Mouse (Mus musculus) large intestine, adult 2 months (tissue): ENCODE results near the gene Slc5a4a. TPM values are rescaled to one million over a fixed set of nuclear protein-coding genes. Genes with fewer than 3 reads are reported as not detected.

Source experiments
- DNase-seq: peaks from one replicate; pipeline ENCODE4 v3.0.0-alpha.2; 2012; ENCODE audit warnings: low read depth, low spot score
- WGBS: fragments of 180-500 bp; shearing (Covaris S2); methylation state at CpG from one replicate; pipeline ENCODE4 v1.1.7; 2018; 5-methylcytosine and 5-hydroxymethylcytosine counted together
- polyA plus RNA-seq: library from polyadenylated mRNA; depleted of rRNA; stranded (reverse); fragments of >200 nt; gene quantifications from 2 replicates; pipeline ENCODE4 v1.2.3, GENCODE M21; 2012; rRNA removed

Gene Slc5a4a
- 4.3 and 38.0 TPM in 2 replicates for polyA plus RNA-seq

DNA sequence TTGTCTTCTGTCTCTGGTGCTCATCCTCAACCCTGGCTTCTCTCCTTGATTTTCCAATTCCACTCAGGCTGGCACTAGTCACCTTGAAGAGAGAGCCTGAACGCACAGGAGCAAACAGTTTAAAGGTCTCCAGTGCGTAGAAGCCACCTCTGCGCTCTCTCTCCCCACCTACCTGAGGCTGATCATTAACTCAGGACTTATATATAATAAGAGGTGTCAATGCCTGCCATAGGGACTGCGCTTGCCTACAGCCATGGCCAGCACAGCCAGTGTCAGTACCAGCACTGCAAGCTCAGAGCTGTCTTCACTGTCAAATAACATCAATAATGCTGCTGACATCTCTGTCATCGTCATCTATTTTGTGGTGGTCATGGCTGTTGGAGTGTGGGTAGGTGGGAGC lies at the start of gene Slc5a4a:
Slc5a4a (plus strand) TSS at position 174 of the 400 bp plus-strand sequence.
- no peak for DNase-seq
- 48% methylated on average over 5 of the region's 5 CpGs for WGBS

DNA sequence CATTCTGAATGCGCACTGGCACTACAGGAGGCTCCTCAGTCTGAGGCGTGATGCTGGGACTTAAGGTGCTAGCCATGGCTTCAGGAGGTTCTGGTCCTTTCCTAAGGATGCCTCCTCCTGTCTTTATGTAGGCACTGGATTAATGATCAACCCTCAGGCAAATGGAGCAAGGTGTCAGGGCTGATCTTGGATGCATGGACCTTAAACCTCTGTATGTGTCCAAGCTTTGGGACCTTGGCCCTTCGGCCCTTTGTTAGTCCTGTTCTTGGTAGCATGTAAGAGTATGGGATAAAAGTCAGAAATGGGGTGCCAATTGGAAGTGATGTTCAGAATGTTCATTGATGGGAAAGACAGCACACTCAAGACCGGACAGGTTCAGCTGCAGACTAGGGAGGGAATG lies 36.4 kb upstream of the Slc5a4a start, which contains the start of gene Slc5a4b:
Slc5a4b (minus strand) TSS at position 101 of the 400 bp plus-strand sequence.
- no peak for DNase-seq
- WGBS = 84% methylated on average over 4 of the region's 4 CpGs

DNA sequence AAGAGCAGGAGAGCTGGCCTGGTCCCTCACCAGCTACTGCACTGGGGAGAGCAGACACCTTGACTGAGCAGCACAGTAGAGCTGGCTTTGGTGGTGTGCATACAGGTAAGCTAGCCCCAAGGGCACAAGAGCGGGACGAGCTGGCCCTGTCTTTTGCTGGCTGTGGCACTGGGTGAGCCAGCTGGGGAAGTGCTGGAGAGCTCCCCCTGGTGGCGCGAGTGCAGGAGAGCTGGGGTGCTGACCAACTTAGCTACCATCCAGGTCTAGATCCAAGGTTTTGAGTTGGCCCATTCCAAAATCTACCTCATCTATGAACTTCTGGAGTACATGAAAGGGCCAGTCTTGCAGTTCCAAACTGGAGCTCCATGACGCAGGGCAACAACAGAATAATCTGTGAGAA lies 29.3 kb upstream of the Slc5a4a start:
- DNase-seq = peak; percentile 48
- 25% methylated on average over 5 of the region's 5 CpGs for WGBS

DNA sequence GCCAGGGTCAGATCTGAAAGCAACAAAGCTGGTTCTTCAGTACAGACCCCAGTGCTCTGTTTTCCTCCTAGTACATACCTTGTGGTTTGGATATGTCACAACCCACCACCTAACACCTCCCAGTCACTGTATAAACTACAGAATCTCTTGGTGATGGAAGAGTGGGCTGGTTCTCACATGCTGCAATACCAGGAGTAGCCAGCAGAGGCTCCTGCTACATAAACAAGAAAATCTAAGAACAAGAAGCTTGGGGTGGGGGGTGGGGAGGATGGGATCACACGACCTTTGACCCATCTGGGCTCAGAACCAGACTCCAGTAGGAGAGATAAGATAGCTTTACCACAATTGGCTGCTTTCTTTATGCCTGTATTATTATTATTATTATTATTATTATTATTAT lies 28.5 kb upstream of the Slc5a4a start:
- 0% methylated on average over 1 of the region's 1 CpGs for WGBS
- no peak for DNase-seq

DNA sequence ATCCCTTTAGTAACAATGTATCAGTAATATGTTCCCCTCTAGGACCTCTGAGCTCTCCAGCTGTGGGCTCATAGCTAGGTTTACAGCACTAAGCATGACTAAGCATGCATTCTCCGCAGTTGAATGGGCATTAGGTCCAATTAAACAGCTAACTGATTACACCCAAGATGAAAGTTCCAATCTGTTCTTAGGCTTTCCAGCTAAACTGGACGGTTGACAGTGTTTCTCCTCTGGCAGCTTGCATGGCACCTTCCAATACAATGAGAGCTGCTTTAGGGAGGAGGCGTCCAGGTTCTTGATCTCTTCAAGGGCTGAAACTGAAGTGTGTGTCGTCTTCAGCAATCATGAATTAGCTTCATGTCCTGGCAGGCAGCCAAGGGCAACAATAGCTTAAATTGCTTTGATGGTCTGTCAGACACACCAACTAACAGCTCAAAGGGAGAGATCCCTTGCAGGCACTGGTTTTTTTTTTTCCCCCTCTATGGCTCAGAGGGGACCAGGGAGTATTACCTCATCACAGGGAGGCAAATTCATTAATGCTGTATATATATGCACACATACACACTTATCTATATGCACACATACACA lies 27.0 kb upstream of the Slc5a4a start:
- WGBS = 21% methylated on average over 4 of the region's 4 CpGs
- DNase-seq = no peak

DNA sequence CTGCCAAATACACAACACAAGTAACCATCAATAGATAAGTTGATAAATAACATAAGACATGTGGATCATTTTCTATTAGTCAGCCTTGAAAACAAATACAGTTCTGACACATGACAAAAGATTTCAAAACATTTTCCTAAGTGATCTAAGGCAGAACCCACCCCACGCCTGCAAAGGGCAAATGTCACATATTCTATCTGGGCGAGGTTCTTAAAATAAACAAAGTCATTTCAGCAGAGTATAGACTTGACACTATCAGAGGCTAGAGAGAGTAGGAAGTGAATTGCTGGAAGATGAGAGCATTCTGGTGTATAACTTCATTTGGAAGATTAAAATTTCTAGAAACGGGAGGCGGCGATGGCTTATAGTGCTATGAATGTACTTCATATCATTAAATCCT lies 25.8 kb upstream of the Slc5a4a start:
- WGBS = 35% methylated on average over 5 of the region's 5 CpGs
- DNase-seq = no peak

DNA sequence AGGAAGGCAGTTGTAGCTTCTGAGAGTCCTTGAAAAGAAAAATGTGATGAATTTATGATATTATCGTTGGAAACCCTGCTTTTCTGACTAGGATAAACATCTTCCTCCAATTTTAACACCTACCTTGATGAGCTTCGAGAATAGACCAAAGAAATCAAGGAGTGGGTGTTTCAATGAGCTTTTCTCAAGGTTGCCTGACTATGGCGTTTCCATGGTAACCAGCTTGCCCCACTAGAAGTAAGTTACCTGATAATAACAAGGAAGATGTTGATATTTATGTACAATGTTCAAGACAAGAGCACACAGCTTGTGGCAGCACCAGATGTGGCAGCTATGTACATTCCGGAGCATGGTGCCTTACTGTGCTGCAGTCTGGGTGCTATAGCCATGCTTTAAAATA lies 14.7 kb upstream of the Slc5a4a start:
- WGBS = 51% methylated on average over 4 of the region's 4 CpGs
- no peak for DNase-seq

DNA sequence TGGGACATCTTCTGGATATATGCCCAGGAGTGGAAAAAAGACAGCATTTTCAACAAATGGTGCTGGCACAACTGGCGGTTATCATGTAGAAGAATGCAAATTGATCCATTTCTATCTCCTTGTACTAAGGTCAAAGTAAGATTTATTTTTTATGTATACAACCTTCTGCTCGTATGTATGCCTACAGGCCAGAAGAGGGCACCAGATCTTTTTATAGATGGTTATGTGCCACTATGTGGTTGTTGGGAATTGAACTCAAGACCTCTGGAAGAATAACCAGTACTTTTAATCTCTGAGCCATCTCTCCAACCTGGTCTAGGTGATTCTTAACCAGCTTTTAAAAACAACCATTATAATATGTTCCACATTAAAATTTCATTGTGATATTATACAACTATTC lies 10.9 kb upstream of the Slc5a4a start:
- DNase-seq = no peak
- 52% methylated on average over 2 of the region's 2 CpGs for WGBS

DNA sequence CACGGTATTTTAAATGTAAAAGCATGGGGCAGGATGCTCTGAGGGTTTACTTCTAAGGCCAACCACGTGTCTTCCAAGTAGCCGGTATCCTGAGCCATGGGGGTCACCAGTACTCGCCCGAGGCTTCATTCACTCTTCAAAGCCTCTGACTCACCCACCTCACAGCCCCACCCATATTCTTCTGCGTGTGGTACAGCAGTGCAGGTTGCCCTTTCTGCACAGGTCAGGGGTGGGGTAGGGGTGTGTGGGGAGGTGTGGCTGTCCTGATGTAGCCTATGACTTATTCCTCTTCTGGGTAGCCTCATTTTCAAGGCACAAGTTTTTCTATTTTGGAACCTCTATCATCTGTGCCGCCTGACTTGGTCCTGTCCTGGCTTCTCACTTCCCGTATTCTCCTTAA lies 405 bp upstream of the Slc5a4a start:
- no peak for DNase-seq
- WGBS = 29% methylated on average over 8 of the region's 8 CpGs

DNA sequence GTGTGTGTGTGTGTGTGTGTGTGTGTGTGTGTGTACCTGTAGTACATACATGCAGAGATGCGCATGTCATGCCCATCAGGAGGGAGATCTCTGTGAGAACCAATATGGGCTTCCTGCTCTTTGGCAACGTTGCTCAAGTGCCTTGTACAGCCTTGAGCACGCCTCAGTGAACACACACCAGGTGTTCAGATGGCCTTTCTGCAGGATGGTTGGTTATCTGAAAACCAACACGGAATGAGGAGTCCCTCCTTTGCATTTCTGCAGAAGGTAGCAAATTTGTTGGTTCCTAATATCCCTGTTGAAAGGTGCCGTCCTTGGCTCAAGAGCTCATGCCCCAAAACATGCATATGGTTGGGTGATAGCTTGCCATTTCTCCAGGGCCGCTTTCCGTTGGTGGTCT lies 8.7 kb downstream of the Slc5a4a start:
- WGBS = 77% methylated on average over 7 of the region's 7 CpGs
- DNase-seq = no peak

DNA sequence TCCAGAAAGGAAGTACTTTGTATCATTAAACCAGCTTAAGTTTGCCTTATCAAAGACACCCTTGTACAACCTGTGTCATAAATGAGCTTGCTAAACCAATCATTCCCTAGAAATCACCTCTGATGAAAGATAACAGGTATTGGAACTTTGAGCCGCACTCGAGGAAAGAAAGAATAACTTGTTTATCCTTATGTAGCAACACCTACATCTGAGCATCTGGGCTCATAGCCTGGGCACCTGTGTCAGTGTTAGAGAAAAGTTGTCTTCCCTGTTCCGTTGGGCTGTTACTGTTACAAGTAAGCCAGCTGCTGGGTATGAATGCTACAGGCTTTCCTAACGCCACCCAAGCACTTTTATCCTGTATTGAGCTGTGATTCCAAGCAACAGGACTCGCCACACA lies 10.3 kb downstream of the Slc5a4a start:
- no peak for DNase-seq
- 37% methylated on average over 5 of the region's 5 CpGs for WGBS

DNA sequence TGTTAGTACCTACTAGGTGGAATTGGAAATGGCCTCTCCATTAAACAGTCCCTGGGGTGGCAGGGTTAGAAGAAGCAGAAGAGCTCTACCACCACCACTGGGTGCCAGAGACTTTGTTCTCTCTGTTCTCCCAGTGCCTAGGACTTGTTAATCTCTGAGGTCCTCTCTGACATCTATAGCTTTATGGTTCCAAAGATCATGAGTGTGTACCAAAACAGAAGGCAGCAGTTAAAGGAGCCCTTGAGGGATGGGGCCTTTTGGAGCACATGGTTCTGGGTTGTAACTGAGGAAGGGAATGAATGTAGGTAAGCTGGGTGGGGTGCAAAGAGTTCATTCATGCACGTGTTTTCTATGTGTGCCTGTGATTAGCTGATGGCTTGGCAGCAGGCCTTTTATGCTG lies 10.8 kb downstream of the Slc5a4a start:
- DNase-seq = peak; percentile 27
- 19% methylated on average over 1 of the region's 1 CpGs for WGBS

DNA sequence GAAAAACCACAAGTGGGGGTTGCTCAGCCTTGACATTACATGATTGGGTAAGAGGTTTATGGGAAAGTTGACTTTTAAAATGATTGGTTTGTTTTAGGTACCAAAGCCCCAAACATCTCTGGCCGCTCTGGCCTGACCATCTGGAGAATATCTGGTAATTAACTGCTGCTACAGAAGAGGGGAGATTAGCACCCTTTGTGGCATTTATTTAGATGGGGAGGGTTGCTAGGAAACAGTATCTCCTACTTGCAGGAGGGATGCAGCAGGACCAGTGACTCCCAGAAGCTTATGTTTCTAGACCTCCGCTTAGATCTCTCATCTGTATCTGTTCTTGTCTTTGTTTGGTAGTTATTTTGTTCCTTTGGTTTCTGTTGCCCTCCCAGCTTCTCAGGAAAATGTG lies 27.6 kb downstream of the Slc5a4a start:
- WGBS = 65% methylated on average over 2 of the region's 2 CpGs
- no peak for DNase-seq

DNA sequence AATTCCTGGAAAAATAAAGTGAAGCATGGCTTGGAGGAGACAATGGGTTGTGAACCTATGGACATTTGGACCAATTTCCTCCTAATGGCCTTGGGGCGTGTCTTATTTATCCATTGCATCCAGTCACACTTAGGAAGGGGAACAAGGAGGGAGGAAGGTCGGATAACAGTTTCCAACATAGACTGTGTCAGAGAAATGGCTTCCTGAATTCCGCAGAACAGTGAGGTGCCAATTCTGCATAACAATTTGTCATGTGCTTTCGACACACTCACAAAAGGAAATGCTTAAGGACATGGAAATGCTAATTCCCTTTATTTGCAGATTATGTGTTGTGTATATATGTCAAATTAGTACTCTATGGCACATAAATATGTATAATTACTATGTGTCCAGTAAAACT lies 38.0 kb downstream of the Slc5a4a start:
- no peak for DNase-seq
- WGBS = 75% methylated on average over 4 of the region's 4 CpGs

DNA sequence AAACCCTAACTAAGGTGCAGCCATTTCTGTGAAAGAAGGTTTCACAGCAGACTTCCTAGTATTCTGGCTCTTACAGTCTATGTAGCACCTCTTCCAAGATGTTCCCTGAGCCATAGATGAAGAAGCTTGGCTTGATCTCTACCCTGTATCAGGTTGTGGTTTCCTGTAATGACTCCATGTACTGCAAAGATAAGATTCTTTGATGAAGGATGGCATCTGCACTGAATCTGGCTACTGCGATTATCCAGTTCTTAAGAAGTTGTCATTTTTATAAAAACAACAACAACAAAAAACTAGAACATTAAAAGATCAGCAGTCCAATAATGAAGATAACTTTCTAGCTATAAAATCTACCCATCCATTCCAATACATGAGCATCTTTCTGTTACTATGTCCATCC lies 40.8 kb downstream of the Slc5a4a start:
- 93% methylated on average over 1 of the region's 1 CpGs for WGBS
- no peak for DNase-seq

DNA sequence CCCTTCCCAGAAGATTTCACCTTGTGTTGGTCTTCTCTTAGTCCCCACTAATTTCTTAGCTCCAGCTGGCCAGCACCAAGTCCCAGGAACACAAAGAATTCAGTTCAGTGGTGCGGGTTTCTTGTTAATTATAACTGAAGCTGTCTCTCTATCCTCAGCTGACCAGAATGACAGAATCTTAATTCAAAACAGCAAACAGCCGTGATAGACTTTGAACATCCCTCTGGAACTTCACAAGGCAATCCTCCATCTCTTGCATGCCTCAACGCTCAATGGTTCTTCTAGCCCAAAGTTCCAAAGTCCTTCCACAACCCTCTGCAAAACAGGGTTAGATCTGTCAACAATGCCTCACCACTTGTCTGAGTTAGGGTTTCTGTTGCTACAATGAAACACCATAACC lies 54.2 kb downstream of the Slc5a4a start:
- WGBS = 85% methylated on average over 3 of the region's 3 CpGs
- no peak for DNase-seq

DNA sequence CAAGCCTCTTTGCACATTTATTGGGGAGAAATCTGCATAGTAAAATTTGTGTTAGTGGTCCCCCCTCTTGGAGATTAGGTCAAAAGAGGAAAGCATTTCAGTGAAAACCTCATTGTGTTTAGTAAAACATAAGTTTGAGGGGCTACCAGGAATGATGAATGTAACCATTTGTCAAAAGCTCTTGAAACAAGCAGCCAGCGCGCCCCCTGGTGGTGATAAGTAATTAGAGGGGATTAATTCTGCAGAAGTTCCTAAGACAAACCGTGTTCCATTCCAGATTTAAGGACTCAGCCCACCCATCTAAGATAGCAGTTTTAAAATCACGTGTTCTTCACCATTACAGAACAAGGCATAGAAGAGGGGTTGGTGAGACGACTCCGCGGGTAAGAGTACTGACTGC lies 54.7 kb downstream of the Slc5a4a start:
- peak; percentile 24 for DNase-seq
- 20% methylated on average over 7 of the region's 7 CpGs for WGBS

DNA sequence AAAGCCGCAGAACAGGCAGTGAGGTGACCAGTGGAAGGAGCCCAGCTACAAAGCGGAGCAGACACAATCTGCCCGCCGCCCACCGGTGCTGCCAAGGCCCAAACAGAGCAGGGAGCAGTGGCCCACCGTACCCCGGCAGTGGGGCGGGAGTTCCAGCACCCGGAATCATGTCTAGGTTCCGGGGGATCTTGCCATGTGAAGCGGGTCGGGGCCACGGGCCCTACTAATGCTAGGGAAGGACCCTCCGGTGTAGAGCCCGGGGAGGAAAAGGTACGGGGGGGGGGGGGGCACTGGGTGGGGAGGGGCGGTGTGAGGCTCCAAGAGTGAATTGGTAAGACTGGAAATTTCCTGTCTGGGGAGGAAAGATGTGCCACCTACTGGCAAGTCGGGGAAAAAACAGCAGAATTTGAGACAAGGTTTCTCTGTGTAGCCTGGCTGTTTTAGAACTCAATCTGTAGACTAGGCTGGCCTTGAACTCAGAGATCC lies 56.6 kb downstream of the Slc5a4a start:
- DNase-seq = no peak
- WGBS = 10% methylated on average over 17 of the region's 18 CpGs

DNA sequence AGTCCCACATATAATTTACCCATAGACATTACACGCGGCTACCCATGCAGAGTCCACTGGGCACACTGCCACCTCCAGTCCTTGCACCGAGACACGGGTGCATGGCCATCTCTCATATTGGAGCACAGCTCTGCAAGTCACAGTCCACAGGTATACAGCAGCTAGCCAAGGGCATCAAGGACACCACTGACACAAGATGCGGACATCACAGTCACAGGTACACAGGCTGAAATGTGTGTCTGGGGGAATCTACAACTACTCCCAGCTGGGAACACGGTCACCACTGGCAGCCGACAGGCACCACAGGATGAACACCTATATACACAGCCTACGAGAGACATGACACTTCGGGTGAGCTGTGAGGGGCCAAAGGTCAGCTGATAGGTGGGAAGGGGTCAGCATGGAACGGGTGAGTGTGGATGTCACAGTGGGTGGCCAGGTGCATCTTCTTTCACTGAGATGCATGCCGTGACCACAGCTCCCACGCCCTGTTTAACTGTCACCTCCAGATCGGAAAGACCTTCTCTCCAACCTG lies 60.1 kb downstream of the Slc5a4a start:
- no peak for DNase-seq
- WGBS = 86% methylated on average over 13 of the region's 13 CpGs

DNA sequence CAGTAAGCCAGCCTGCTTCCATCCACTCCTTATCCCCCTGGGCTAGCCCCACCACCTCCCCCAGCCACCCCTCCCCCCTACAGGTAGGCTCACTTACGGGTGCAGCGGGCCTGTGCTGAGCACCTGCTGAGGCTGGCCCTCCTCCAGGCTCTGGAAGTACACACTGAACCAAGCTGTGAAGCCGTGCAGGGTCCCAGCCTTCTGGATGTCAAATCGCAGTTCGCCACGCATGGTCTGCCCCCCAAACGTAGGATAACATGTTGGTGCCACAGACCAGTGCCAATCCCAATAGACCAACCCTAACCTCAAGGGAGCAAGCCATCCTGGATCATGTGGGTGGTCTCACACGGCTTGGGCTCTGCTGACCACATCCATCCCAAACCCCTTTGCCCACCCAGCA lies 62.0 kb downstream of the Slc5a4a start:
- DNase-seq = no peak
- 88% methylated on average over 8 of the region's 8 CpGs for WGBS

DNA sequence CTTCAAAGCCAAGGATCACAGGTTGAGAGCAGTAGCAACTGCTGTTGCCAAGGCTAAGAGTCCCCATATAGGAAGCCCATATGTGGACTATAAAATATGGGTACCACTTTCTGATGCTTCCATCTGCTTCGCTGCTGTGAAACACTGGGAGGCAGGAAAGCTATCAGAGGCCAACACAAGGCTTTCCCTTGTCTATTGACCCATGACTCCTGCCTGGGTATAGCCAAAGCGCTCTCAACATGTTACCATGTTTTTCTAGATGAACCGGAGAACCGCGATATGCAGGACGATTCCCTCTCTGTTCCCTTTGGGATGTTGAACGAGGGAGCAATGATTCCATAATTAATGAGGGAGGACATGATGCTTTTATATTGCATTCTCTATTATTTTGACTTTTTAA lies 63.6 kb downstream of the Slc5a4a start:
- DNase-seq = no peak
- WGBS = 96% methylated on average over 7 of the region's 7 CpGs

DNA sequence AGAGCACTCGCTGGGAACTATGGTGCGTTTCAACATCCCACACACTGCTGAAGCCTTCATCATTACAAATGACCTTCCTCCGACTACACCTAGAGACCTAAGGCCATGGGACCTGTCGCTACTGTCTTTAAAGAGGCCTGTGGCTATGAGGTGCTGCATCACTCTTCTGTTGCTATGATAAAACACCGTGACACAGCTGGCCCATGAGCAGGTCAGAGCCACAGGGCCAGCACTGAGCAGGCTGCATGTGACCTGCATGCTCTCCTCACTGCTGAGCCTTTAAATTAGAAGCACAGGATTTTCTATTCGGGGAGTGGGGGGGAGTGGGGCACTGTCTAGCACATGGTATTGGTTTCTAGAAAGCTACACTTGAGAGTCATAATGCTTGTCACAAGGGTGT lies 64.9 kb downstream of the Slc5a4a start:
- no peak for DNase-seq
- WGBS = 92% methylated on average over 6 of the region's 6 CpGs
